Mouse (Mus musculus) G1E (cell line): Measurements from ENCODE around the gene Cnn1.

Experiments
- CTCF ChIP-seq: IDR thresholded peaks from 2 replicates; pipeline ENCODE4 v1.5.1; 2012; ENCODE audit warnings: low read depth, low read length, inconsistent platforms, mixed read lengths
- TAL1 ChIP-seq: conservative IDR thresholded peaks from 2 replicates; pipeline ENCODE4 v1.6.1; 2012; ENCODE audit warnings: low read depth, low read length, inconsistent platforms, mixed read lengths

GRCm38 (mm10) chr9:22084667-22085021 is 14.4 kb upstream of the Cnn1 start:
- TF ChIP-seq TAL1 (no peak), CTCF (no peak)
